Mouse (Mus musculus) cerebellum, adult 11 months (tissue): ENCODE measurements around the gene Vps50.
A peak's percentile ranks its signal among the peaks of the same experiment; 100 is the strongest.
"Not testable (repeated sequence)": the region's sequence is repeated elsewhere in the genome, so short reads cannot be mapped to it uniquely, and the experiment has no call there.

Experiments used
- DNase-seq: peaks from one replicate; pipeline ENCODE4 v3.0.0; 2022

Gene Vps50

GRCm38 (mm10) chr6:3539470-3539869, 41.3 kb downstream of the Vps50 start:
- no peak for DNase-seq

- no peak for DNase-seq
Observed at GRCm38 (mm10) chr6:3543862-3544261, 45.7 kb downstream of the Vps50 start.

GRCm38 (mm10) chr6:3544970-3545369, 46.8 kb downstream of the Vps50 start:
- no peak for DNase-seq

- no peak for DNase-seq
Observed at GRCm38 (mm10) chr6:3548959-3549358, 50.8 kb downstream of the Vps50 start.

GRCm38 (mm10) chr6:3549992-3550391, 51.8 kb downstream of the Vps50 start:
- DNase-seq: no peak

GRCm38 (mm10) chr6:3552681-3553080, 54.5 kb downstream of the Vps50 start:
- not testable (repeated sequence) for DNase-seq

- DNase-seq: no peak
Observed at GRCm38 (mm10) chr6:3557177-3557576, 59.0 kb downstream of the Vps50 start.

- DNase-seq: no peak
Observed at GRCm38 (mm10) chr6:3560009-3560408, 61.8 kb downstream of the Vps50 start.

GRCm38 (mm10) chr6:3562301-3562700, 64.1 kb downstream of the Vps50 start:
- no peak for DNase-seq

- DNase-seq: not testable (repeated sequence)
Observed at GRCm38 (mm10) chr6:3564118-3564517, 65.9 kb downstream of the Vps50 start.

- DNase-seq: no peak
Observed at GRCm38 (mm10) chr6:3565005-3565404, 66.8 kb downstream of the Vps50 start.

- no peak for DNase-seq
Observed at GRCm38 (mm10) chr6:3565667-3566066, 67.5 kb downstream of the Vps50 start.

GRCm38 (mm10) chr6:3567071-3567610, 69.0 kb downstream of the Vps50 start:
- DNase-seq: no peak

- DNase-seq: no peak
Observed at GRCm38 (mm10) chr6:3572221-3572815, 74.1 kb downstream of the Vps50 start.

GRCm38 (mm10) chr6:3573787-3574186, 75.6 kb downstream of the Vps50 start:
- DNase-seq: no peak

- no peak for DNase-seq
Observed at GRCm38 (mm10) chr6:3585402-3585801, 87.2 kb downstream of the Vps50 start.

- no peak for DNase-seq
Observed at GRCm38 (mm10) chr6:3590289-3590904, 92.2 kb downstream of the Vps50 start.

GRCm38 (mm10) chr6:3594246-3594645, 96.1 kb downstream of the Vps50 start:
- DNase-seq: no peak

- no peak for DNase-seq
Observed at GRCm38 (mm10) chr6:3612827-3613226, 114.6 kb downstream of the Vps50 start.

- DNase-seq: peak; percentile 18
Observed at GRCm38 (mm10) chr6:3620428-3621387, 122.5 kb downstream of the Vps50 start.
